Mouse (Mus musculus) heart, postnatal 25 days (tissue): ENCODE measurements at regions not wholly inside any gene's neighbourhood (a gene's known extent, or its start where the extent isn't known, plus 50 kb on each side); places are given as distances from the start of the nearest gene placed in this dataset.
"Not testable (repeated sequence)": the region's sequence is repeated elsewhere in the genome, so short reads cannot be mapped to it uniquely, and the experiment has no call there.

Experiments used
- DNase-seq: peaks from one replicate; pipeline ENCODE4 v3.0.0; 2022; ENCODE audit warnings: low spot score
- intact Hi-C: fragments of 180-260 bp; cut with DNase I; formaldehyde crosslinking; loops from one replicate; pipeline ENCODE4 v1.15.1; 2025

DNA sequence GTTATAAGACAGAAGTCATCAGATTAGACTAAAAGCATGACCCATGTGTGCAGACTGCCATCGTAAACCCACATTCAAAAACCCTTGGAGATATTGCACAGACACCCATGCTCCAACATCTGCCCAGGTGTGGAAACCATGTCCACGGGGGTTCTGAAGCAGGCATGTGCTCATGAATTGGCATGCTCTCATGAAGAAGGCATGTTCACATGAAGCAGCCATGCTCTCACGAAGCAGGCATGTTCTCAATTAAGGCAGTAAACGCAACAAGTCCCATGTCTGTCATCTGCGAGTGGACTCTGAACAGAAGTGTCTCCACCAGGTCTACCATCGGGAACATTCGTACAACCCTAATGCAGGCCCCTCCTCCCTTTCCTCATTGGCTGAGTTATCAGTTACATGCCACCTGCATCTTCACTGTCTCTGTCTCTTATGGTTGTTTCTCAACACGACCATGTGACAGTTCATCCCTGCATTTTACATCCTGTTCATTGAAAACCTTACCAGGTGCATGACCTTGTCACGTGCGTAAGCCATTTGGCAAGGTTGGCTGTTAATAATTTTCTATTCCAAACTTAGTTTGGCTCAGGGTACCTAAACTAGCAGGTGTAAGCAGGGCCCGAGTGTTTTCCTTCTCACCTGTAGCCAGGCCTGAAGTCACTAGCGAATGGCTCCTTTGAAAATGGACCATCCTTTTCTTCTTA is 193.4 kb downstream of the Tcp10c start:
- intact Hi-C loops, result no loop called here
- no peak for DNase-seq

DNA sequence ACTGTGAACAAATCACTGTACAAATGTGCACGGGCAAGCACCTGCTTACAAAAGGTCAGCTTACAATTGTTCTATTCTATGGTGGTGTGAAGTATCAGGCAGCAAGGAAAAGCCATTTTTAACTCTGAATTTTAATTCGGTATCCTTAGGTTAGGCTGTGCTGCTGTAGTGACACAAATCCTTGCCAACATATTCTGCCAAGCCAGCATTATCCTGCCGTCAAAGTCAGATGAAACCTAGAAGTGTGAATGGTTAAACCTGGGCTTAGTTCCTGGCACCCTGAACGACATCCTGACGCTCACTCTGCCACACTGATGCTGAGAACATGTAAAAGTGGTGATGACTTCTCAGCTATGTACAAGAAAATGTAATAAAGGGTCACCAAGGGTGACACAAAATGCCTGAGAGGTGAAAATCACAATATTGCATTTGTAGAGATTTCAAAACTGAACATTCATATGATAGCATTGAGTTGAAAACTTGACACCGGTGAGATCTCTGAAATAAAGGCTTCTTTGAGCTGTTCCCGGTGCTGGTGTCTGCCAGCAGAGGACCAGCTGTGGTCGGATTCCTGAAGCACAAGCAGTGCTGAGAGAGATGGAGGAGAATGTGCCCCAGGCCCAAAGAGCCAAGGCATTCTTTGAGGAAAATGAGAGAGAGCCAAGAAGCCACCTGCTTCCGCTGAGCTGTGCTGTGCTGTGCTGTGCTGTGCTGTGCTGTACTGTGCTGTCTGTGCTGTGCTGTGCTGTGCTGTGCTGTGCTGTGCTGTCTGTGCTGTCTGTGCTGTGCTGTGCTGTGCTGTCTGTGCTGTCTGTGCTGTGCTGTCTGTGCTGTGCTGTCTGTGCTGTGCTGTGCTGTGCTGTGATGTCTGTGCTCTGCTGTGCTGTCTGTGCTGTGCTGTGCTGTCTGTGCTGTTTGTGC is 195.9 kb downstream of the Tcp10c start:
- intact Hi-C loops, result no loop called here

DNA sequence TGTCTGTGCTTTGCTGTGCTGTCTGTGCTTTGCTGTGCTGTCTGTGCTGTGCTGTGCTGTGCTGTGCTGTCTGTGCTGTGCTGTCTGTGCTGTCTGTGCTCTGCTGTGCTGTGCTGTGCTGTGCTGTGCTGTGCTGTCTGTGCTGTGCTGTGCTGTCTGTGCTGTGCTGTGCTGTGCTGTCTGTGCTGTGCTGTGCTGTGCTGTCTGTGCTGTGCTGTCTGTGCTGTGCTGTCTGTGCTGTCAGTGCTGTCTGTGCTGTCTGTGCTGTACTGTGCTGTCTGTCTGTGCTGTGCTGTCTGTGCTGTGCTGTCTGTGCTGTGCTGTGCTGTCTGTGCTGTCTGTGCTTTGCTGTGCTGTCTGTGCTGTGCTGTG is 196.5 kb downstream of the Tcp10c start:
- DNase-seq, intact Hi-C loops: not testable (repeated sequence)

More for the DNA sequence above, 195.9 kb downstream of the Tcp10c start:
- no peak for DNase-seq

DNA sequence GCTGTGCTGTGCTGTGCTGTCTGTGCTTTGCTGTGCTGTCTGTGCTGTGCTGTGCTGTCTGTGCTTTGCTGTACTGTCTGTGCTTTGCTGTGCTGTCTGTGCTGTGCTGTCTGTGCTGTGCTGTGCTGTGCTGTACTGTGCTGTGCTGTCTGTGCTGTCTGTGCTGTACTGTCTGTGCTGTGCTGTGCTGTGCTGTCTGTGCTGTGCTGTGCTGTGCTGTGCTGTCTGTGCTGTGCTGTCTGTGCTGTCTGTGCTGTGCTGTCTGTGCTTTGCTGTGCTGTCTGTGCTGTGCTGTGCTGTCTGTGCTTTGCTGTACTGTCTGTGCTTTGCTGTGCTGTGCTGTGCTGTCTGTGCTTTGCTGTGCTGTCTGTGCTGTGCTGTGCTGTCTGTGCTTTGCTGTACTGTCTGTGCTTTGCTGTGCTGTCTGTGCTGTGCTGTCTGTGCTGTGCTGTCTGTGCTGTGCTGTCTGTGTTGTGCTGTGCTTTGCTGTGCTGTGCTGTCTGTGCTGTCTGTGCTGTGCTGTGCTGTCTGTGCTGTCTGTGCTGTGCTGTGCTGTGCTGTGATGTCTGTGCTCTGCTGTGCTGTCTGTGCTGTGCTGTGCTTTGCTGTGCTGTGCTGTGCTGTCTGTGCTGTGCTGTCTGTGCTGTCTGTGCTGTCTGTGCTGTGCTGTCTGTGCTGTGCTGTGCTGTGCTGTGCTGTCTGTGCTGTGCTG is 197.5 kb downstream of the Tcp10c start:
- DNase-seq, intact Hi-C loops: not testable (repeated sequence)

DNA sequence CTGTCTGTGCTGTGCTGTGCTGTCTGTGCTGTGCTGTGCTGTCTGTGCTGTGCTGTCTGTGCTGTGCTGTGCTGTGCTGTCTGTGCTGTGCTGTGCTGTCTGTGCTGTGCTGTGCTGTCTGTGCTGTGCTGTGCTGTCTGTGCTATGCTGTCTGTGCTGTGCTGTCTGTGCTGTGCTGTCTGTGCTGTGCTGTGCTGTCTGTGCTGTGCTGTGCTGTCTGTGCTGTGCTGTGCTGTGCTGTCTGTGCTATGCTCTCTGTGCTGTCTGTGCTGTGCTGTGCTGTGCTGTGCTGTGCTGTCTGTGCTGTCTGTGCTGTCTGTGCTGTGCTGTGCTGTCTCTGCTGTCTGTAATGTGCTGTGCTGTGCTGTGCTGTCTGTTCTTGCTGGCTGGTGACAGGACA is 198.5 kb downstream of the Tcp10c start:
- intact Hi-C loops, DNase-seq: not testable (repeated sequence)

DNA sequence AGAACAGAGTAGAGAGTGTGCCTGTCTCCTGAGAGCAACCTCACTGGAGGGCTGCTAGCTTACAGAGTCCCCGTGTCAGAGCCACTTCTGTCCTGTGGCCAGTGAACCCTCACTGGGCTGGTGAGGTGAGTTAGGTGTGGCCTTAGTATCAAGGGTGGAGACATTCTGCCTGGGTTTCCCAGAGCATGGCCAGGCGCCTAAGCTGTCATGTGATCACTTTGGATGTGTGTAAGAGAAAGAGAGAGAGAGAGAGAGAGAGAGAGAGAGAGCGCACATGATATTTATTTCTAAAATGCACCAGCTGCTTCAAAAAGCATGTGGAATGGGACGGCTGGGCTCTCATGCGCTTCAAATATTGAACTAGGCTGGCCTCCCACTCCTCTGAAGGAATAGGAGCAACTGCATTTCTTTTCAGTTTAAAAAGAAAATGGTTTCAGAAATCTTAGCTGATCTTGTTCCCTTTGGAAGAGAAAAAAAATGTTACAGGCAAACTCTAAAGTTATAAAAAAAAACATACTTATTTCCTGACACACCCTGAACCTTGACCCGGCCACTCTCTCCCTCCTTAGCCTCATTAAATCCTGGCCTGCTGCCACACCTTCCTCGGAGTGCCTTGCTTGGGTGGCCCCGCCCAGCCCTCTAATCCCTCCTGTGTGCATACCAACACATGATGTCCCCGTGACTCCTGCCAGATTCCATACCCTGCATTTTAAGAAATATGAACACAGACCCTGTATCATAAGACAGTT is 201.1 kb downstream of the Tcp10c start:
- intact Hi-C loops, result not testable (repeated sequence)
- DNase-seq, result peak; percentile 68

DNA sequence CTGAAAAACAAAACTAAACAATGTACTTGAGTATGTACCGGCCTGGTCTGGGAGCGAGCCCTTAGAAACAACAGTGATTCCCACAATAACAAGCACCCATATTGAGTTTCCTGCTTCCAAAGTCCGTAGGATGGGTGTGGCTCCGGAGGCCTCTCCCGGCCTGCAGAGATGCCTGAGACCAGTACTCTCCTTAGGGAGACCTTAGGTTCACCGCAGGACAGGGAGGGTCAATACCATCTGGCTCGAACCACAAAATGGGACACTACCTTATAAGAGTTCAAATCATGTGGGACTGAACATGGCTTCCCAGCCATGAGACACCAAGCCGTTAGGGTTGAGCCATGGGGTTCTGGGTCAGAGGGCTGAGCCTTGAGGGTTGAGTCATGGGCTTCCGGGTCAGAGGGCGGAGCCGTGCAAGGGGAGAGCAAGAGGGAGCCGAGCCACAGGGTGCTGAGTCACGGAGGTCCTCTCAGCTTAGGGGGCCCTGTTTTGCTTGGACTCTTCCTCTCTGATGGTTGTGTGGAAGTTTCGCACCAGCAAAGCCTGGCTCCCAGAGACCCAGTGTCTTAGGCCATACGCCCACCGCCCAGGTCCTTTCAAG is 201.8 kb downstream of the Tcp10c start:
- DNase-seq, intact Hi-C loops: not testable (repeated sequence)

DNA sequence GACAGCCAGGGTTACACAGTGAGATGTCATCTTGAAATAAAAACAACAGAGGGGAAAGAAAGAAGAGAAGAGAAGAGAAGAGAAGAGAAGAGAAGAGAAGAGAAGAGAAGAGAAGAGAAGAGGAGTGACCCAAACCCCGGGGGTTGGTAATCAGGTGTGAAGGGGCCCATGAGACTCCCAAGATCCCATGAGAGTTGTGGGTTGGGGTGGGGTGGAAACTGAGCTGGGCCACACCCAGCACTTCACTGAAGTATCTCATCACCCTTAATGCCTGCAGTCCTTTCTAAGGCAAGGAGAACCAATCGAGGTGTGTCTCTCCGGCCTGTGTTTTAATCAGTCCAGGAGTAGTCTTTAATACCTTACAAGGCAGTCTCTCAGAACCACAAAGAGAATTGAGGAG is 201.5 kb upstream of the Afdn start:
- no peak for DNase-seq
- intact Hi-C loops, result no loop called here

DNA sequence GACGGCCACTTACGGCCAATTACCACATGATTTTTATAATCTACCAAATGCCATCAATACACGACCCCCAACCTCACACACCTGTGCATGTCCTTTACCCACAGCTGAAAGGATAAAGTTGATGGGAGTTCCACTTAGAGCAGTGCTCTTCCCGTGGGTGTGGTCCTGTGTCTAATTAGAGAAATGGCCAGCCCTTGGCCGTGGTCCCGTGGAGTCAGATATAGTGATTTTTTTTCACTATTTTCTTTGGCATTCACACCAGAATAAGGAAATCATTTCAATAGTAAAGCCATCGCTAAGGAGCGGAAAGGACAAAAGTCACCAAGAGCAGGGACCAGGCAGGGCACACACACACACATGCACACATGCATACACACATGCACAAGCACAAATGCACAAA is 199.0 kb upstream of the Afdn start:
- intact Hi-C loops, result loop anchor here (5.0 kb wide), 2 partner anchors 89 to 271 kb away; no protein-coding TSS in a partner anchor
- DNase-seq, result no peak

DNA sequence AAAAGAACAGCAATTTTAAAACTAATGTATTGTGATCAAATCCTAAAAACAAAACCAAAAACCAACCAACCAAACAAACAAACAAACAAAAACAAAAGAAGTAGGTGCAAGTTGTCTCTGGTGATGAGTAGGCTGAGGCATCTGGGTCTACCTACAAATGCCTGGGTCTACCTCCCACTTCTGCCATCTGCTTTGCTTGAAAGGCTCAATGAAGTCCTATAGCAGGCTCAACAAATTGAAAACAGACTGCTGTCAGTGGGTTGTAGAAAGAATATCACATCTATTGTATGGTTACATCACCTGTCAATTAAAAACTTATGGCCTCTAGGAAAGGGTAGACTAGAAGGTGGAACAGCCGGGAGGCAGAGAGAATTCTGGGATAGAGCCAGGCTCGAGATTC is 197.4 kb upstream of the Afdn start:
- no peak for DNase-seq
- intact Hi-C loops, result loop anchor here (5.0 kb wide), 2 partner anchors 91 to 269 kb away; no protein-coding TSS in a partner anchor

DNA sequence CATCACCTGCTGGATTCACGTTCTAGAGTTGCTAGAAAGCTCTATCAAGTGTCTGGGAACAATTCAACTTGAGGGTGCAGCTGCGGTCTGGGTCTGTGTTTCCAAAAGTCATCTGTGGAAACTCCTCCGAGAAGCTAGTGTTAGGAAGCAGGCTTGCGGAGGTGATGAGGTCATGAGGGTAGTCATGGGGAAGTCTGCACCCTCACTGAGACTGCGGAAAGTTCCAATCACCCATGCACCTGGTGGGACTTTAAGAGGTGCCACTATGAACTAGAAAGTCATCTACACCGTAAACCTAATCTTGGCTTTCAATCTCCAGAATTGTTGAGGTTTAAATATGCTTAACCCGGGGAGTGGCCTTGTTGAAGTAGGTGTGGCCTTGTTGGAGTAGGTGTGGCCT is 195.5 kb upstream of the Afdn start:
- intact Hi-C loops, result loop anchor here (5.0 kb wide), 2 partner anchors 92 to 268 kb away; no protein-coding TSS in a partner anchor
- DNase-seq, result no peak

DNA sequence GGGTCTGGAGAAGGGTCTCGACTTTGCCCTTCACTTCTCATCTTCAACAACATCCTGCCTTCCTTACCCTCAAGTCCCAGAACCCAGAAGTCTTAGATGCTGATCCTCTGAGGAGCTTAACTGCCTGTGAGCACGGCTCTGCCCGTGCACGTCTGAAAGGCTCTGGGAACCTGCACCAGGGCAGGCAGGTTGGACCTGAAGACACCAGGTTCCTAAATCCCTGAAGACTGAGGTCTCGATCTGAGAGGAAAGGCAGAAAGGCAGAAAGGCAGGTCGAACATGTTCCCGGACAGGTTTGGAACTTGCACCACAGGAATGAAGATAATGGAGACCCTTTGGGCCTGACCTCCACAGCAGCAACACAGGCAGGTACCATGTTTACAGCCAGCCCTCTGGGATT is 193.7 kb upstream of the Afdn start:
- no peak for DNase-seq
- intact Hi-C loops, result no loop called here

DNA sequence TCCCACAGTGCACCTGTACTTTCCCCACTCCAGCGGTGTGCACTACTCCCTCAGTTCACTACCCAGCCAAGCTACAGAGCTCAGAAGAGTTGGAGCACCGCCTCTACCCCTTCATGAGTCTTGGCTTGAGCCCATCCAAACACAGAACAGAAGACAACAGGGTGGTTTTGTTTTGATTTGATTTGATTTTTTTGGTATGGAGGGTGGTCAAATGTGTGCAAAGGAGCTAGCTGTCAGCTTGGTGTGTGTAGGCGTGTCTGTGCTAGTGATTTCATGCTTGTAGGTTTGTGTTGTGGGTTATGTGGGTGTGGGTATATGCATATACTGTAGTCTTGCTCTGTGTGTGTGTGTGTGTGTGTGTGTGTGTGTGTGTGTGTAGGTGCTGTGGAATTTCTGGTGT is 193.2 kb upstream of the Afdn start:
- no peak for DNase-seq
- intact Hi-C loops, result no loop called here

DNA sequence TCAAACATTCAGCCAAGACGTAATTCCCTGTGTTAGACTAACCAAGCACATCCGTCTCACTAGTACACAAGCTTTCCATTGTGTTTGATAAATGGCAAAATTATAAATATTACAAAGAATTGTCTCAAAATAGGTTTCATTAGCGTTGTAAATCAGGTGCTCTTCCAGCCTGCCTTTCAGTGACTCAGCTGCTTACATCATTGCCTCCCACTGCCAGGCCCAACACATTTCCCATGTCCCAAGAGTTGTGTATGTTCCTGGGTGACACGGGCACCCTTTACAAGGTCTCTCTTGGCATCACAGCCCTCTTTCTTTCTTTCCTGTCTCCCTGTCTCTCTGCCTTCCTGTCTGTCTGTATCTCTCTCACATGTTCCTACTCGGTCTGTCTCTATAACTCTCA is 189.5 kb upstream of the Afdn start:
- intact Hi-C loops, result no loop called here
- no peak for DNase-seq

DNA sequence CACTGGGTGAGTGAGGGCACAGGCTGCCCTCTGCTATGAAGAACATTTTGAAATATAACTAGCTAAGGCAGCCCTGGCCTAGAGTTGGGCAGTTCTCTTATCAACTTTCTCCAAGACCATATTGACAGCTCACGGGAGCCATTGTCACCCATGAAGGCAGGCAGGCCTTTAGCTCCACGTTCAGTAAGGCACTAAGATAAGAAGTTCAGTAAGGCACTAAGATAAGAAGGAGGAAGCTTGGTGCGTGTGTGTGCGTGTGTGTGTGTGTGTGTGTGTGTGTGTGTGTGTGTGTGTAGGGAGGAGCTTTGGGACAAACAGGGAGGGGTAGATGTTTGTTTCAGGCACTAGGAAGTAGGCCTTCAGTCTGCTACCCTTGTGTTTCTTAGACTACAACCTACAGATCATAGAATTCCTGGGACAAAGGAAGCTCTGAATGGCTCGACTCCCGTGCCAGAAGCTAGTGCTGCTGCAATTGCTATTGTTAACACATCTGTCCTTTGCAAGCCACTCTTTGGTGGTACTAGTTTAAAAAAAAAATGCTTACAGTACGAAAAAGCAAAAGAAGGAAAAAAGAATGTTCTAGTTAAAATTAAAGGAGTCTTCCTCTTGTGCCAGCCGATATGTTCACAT is 188.0 kb upstream of the Afdn start:
- intact Hi-C loops, result no loop called here
- no peak for DNase-seq

DNA sequence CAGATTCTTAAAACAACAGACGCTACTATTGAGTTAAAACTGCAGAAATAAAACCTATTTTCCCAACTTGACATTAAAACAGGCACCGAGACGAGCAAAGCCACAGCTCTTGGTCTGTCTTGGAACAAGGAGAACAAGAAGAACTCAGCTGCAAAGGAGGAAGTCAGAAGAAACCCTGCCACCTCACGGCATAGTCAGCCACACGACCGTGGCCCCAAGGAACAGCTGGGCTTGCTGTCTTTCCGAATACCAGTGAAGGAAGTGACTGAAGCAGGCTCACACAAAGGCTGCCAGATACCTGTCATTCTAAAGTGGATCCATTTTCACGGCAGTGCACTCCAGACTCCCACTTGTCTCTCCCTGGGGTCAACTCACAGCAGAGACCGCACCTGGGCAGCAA is 187.3 kb upstream of the Afdn start:
- intact Hi-C loops, result no loop called here

DNA sequence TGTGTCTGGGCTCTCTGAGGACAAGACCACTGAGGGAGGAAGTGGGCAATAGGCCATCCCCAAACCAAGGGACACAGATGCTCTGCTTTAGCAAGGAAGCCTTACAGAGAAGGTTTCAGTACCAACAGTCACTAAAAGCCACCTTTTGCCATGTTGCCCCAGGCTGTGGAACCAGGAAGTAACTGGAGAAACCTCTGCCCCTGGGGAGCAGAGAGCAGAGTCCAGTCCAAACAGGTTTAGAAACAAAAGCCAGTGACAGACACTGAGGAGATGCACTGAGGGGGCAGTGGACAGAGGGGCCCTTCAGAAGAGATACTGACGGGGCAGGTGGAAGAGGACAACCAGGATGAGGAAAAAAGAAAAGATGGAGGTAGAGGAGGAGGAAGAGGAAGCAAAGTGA is 186.2 kb upstream of the Afdn start:
- intact Hi-C loops, result no loop called here
- no peak for DNase-seq

More for the DNA sequence above, 187.3 kb upstream of the Afdn start:
- no peak for DNase-seq

DNA sequence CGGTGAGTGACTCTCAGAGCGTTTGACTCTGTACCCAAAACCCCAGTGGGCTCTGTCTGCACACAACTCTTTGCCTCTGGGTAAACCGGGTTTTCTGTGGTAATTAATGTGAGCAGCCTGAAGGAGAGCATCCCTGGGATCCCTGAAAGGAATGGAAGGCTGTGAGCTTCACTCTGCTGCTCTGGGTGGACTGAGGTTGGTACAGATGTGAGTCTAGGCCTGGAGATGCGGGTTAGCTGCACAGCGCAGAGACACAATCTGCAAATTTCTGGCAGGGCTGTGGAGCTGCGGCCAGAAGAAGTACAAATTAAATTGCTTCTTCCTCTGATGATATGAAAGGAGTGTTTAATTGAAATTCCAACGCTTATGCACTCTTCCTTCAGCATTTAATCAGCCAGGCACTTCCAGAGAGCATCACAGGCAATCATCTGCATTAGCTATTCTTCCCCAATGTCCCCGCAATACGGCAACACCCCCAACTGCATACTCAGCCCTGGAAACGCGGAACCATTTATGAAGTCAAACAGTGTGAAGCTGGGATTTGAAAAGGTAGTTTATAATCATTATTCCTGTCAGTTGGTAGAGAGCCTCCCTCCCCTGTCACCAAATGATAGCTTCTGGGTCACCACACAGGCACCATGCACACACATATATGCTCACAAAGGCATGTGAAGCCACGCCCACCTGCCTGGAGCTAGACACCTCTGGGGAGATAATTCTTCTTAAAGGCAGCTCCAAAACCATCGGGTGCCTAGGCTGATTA is 185.5 kb upstream of the Afdn start:
- intact Hi-C loops, result no loop called here
- no peak for DNase-seq
